Mouse (Mus musculus) limb, embryonic 15.5 days (tissue): ENCODE data around the gene Vmn1r223. TPM values are rescaled to one million over a fixed set of nuclear protein-coding genes. Genes with fewer than 3 reads are reported as not detected.

ENCODE experiments used
- ATAC-seq: fragments of 200-750 bp; cut with Nextera tagmentation; 2 replicates; pipeline ENCODE4 v1.8.0; 2017; ENCODE audit warnings: low read depth, moderate TSS enrichment; ENCODE audit not compliant: insufficient number of reproducible peaks, low FRiP score, low TSS enrichment
- H3K27ac ChIP-seq: fragments of 300-500 bp; sonication (generic); 2 replicates; pipeline ENCODE4 v1.5.1; 2015; ENCODE audit warnings: moderate library complexity, mild to moderate bottlenecking, inconsistent platforms
- H3K27me3 ChIP-seq: fragments of 300-500 bp; sonication (generic); 2 replicates; pipeline ENCODE4 v1.6.1; 2015; ENCODE audit warnings: inconsistent platforms
- H3K36me3 ChIP-seq: fragments of 300-500 bp; sonication (generic); 2 replicates; pipeline ENCODE4 v1.6.1; 2015; ENCODE audit warnings: inconsistent platforms
- H3K4me1 ChIP-seq: fragments of 300-500 bp; sonication (generic); 2 replicates; pipeline ENCODE4 v1.6.1; 2015; ENCODE audit warnings: inconsistent platforms
- H3K4me2 ChIP-seq: fragments of 300-500 bp; sonication (generic); 2 replicates; pipeline ENCODE4 v1.6.1; 2015; ENCODE audit warnings: mild to moderate bottlenecking, inconsistent platforms
- H3K4me3 ChIP-seq: fragments of 300-500 bp; sonication (generic); 2 replicates; pipeline ENCODE4 v1.5.1; 2015; ENCODE audit warnings: mild to moderate bottlenecking, inconsistent platforms
- H3K9ac ChIP-seq: fragments of 300-500 bp; sonication (generic); 2 replicates; pipeline ENCODE4 v1.6.1; 2015; ENCODE audit warnings: inconsistent platforms
- H3K9me3 ChIP-seq: fragments of 300-500 bp; sonication (generic); 2 replicates; pipeline ENCODE4 v1.6.1; 2016; ENCODE audit warnings: inconsistent platforms
- WGBS: fragments of 180-500 bp; shearing (Covaris S2); methylation state at CpG from one replicate; pipeline ENCODE4 v1.1.7; 2015; 5-methylcytosine and 5-hydroxymethylcytosine counted together
- polyA plus RNA-seq: library from polyadenylated mRNA; unstranded; fragments of >200 nt; fragmentation: Nextera tagmentation; extraction: Ambion mirVana; gene quantifications from 2 replicates; pipeline ENCODE4 v1.2.1, GENCODE M21; 2015

Vmn1r223 gene
- polyA plus RNA-seq, 1 experiment from 2014 or later, result not detected

GRCm38 (mm10) chr13:23285191-23285920 lies 38.4 kb downstream of the Vmn1r223 start:
- no peak overlapping the region for H3K27ac ChIP-seq
- no peaks in the 10 kb centered on the region for H3K9me3 ChIP-seq
- peak overlapping the region; percentile 77 for H3K4me2 ChIP-seq
- no peaks in the 10 kb centered on the region for H3K36me3 ChIP-seq
- 8% methylated on average over 22 of the region's 22 CpGs for WGBS
- H3K4me1 ChIP-seq, result 0 out of 2 replicates have a peak, but pooled peaks cover 7% of the 10 kb centered on the region
- H3K9ac ChIP-seq, result no peak overlapping the region
- H3K27me3 ChIP-seq, result peaks cover 12% of the 10 kb centered on the region
- peak overlapping the region; percentile 45 for H3K4me3 ChIP-seq
- no peak for ATAC-seq

DNA sequence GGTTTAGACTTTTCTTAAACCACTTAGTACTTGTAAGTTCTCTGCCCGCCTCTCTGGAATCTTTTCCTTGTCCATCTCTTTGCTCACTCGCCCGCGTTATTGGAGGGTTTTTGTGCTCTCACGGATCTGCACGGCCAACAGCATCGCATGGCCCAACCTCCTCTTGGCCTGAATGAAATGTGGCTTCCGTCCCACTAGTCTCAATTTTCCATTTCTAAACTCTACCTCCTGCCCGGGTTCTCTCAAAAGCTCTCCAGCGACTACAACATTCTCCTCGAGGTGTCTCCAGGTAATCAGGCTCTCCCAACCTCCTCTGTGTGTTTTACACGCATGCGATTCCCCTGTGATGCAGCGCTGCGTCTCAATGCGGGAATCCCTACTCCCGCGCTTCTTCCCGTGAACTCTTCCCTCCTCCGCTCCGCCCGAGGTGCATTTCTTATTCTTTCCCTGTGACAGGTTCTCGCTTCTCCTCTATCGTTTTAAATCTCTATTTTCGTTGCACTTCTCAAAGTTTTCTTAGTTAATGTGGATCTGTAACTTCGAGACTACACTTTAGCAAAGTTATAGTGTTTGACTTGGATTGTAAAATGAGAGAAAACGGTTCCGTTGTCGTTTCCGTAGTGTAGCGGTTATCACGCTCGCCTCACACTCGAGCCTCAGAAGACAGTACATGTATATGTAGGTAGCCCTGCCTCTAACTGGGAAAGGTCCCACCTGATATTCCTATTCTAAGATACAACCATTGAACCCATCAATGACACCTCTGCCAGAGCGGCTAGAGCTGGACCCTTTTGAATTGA lies 39.2 kb downstream of the Vmn1r223 start:
- Histone ChIP-seq H3K4me2 (peak overlapping the region; percentile 77), H3K9ac (no peak overlapping the region), H3K27me3 (peaks cover 12% of the 10 kb centered on the region), H3K9me3 (no peaks in the 10 kb centered on the region), H3K4me1 (0 out of 2 replicates have a peak, but pooled peaks cover 7% of the 10 kb centered on the region), H3K27ac (no peak overlapping the region), H3K36me3 (no peaks in the 10 kb centered on the region), H3K4me3 (peak overlapping the region; percentile 45)
- no peak for ATAC-seq
- WGBS, result 2% methylated on average over 35 of the region's 35 CpGs

- Histone ChIP-seq H3K27me3 (peaks cover 12% of the 10 kb centered on the region), H3K27ac (no peak overlapping the region), H3K36me3 (no peaks in the 10 kb centered on the region), H3K9me3 (no peaks in the 10 kb centered on the region), H3K4me3 (peak overlapping the region; percentile 45), H3K4me1 (0 out of 2 replicates have a peak, but pooled peaks cover 7% of the 10 kb centered on the region), H3K4me2 (peak overlapping the region; percentile 77), H3K9ac (no peak overlapping the region)
- WGBS, result 2% methylated on average over 19 of the region's 19 CpGs
- ATAC-seq, result no peak
Measured at GRCm38 (mm10) chr13:23286721-23287362, 39.9 kb downstream of the Vmn1r223 start.

GRCm38 (mm10) chr13:23297737-23298136 lies 50.8 kb downstream of the Vmn1r223 start:
- WGBS, result 8% methylated on average over 5 of the region's 5 CpGs
- no peak overlapping the region for H3K4me3 ChIP-seq

GRCm38 (mm10) chr13:23298445-23299232 lies 51.7 kb downstream of the Vmn1r223 start:
- Histone ChIP-seq H3K27me3 (peaks cover 15% of the 10 kb centered on the region; the same call in 1 of the 2 replicates), H3K4me3 (peak overlapping the region; percentile 44), H3K9me3 (no peaks in the 10 kb centered on the region), H3K9ac (0 out of 2 replicates have a peak overlapping the region, but pooled peaks have one; percentile 8), H3K27ac (no peak overlapping the region), H3K4me1 (peaks cover 5% of the 10 kb centered on the region; the same call in 1 of the 2 replicates), H3K36me3 (no peaks in the 10 kb centered on the region), H3K4me2 (peak overlapping the region; percentile 55)
- whole genome bisulfite sequencing, result 9% methylated on average over 21 of the region's 21 CpGs
- peak; percentile 58; the same call in 1 of the 2 replicates for ATAC-seq

More at GRCm38 (mm10) chr13:23297737-23298136, 50.8 kb downstream of the Vmn1r223 start:
- H3K27me3 ChIP-seq, result peaks cover 15% of the 10 kb centered on the region; the same call in 1 of the 2 replicates
- no peaks in the 10 kb centered on the region for H3K9me3 ChIP-seq
- no peak overlapping the region for H3K27ac ChIP-seq
- H3K9ac ChIP-seq, result no peak overlapping the region
- H3K4me2 ChIP-seq, result no peak overlapping the region
- H3K36me3 ChIP-seq, result no peaks in the 10 kb centered on the region
- no peak for ATAC-seq
- peaks cover 5% of the 10 kb centered on the region; the same call in 1 of the 2 replicates for H3K4me1 ChIP-seq

GRCm38 (mm10) chr13:23299276-23299998 lies 52.5 kb downstream of the Vmn1r223 start:
- WGBS, result 4% methylated on average over 22 of the region's 22 CpGs
- no peaks in the 10 kb centered on the region for H3K9me3 ChIP-seq
- no peak overlapping the region for H3K27ac ChIP-seq
- peaks cover 5% of the 10 kb centered on the region; the same call in 1 of the 2 replicates for H3K4me1 ChIP-seq
- H3K27me3 ChIP-seq, result peaks cover 15% of the 10 kb centered on the region; the same call in 1 of the 2 replicates
- no peaks in the 10 kb centered on the region for H3K36me3 ChIP-seq
- H3K4me2 ChIP-seq, result peak overlapping the region; percentile 55
- H3K4me3 ChIP-seq, result peak overlapping the region; percentile 44
- H3K9ac ChIP-seq, result 0 out of 2 replicates have a peak overlapping the region, but pooled peaks have one; percentile 8
- ATAC-seq, result no peak

DNA sequence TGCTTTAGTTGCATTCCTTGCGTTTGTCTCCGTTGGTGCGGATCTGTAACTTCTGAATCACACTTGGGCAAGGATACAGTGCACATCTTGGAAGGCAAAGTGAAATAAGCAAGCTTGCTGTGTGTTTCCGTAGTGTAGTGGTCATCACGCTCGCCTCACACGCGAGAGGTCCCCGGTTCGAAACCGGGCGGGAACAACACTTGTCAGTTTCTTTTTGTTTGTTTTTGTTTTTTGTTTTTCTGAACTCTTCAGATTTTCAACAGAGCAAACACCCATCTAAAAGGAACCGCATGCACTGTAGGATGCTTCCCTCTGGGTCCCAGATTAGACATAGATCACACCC lies 53.0 kb downstream of the Vmn1r223 start:
- peak overlapping the region; percentile 55 for H3K4me2 ChIP-seq
- peaks cover 5% of the 10 kb centered on the region; the same call in 1 of the 2 replicates for H3K4me1 ChIP-seq
- no peaks in the 10 kb centered on the region for H3K36me3 ChIP-seq
- H3K27me3 ChIP-seq, result peaks cover 15% of the 10 kb centered on the region; the same call in 1 of the 2 replicates
- 4% methylated on average over 13 of the region's 13 CpGs for WGBS
- H3K27ac ChIP-seq, result no peak overlapping the region
- H3K4me3 ChIP-seq, result peak overlapping the region; percentile 44
- no peaks in the 10 kb centered on the region for H3K9me3 ChIP-seq
- H3K9ac ChIP-seq, result no peak overlapping the region
- no peak for ATAC-seq

Other genes starting within 250 kb of the Vmn1r223 start
- not detected in 2 replicates for gene Vmn1r213, start 239.5 kb upstream of the Vmn1r223 start, polyA plus RNA-seq
- not detected in 2 replicates for gene Vmn1r214, start 216.7 kb upstream of the Vmn1r223 start, polyA plus RNA-seq
- gene Vmn1r215, start 179.1 kb upstream of the Vmn1r223 start, polyA plus RNA-seq, result not detected in 2 replicates
- not detected in 2 replicates for gene Vmn1r217, start 128.9 kb upstream of the Vmn1r223 start, polyA plus RNA-seq
- gene Vmn1r218, start 114.0 kb upstream of the Vmn1r223 start, polyA plus RNA-seq, result not detected in 2 replicates
- not detected in 2 replicates for gene Vmn1r219, start 87.8 kb upstream of the Vmn1r223 start, polyA plus RNA-seq
- not detected in 2 replicates for gene Vmn1r220, start 59.2 kb upstream of the Vmn1r223 start, polyA plus RNA-seq
- gene Vmn1r221, start 33.0 kb upstream of the Vmn1r223 start, polyA plus RNA-seq, result not detected in 2 replicates
- not detected in 2 replicates for gene Vmn1r222, start 11.2 kb upstream of the Vmn1r223 start, polyA plus RNA-seq
- gene Zfp322a, start 122.1 kb downstream of the Vmn1r223 start, polyA plus RNA-seq, result 42.4 and 44.2 TPM in 2 replicates
- 11.9 and 13.9 TPM in 2 replicates for gene Abt1, start 176.7 kb downstream of the Vmn1r223 start, polyA plus RNA-seq
- 0.18 and 0.22 TPM in 2 replicates for gene Btn1a1, start 218.8 kb downstream of the Vmn1r223 start, polyA plus RNA-seq
- gene Btn2a2, start 241.7 kb downstream of the Vmn1r223 start, polyA plus RNA-seq, result 0.61 and 0.67 TPM in 2 replicates